Mouse (Mus musculus): Measurements from ENCODE around the gene Kpna2. TPM values are rescaled to one million over a fixed set of nuclear protein-coding genes. Genes with fewer than 3 reads are reported as not detected.

The Kpna2 gene
- polyA plus RNA-seq, 1 experiment from 2014 or later, result 349 TPM

GRCm38 (mm10) chr11:106973016-106973415, 26.3 kb downstream of the Kpna2 start:
- 87% methylated on average over 5 of the region's 5 CpGs for WGBS
- no peak for ATAC-seq (ENCODE audit: low FRiP score)
- no peak overlapping the region for H3K27ac ChIP-seq

GRCm38 (mm10) chr11:106969798-106970197, 29.5 kb downstream of the Kpna2 start:
- H3K4me2 ChIP-seq (replicated peaks), result no peak overlapping the region
- no peaks in the 10 kb centered on the region for H3K4me1 ChIP-seq
- 92% methylated on average over 8 of the region's 8 CpGs for WGBS
- no peak for ATAC-seq (ENCODE audit: low FRiP score)
- H3K27ac ChIP-seq, result no peak overlapping the region
- H3K9me3 ChIP-seq (replicated peaks), result no peaks in the 10 kb centered on the region
- H3K27me3 ChIP-seq, result no peaks in the 10 kb centered on the region
- no peak overlapping the region for H3K4me3 ChIP-seq
- H3K9ac ChIP-seq, result no peak overlapping the region
- no peaks in the 10 kb centered on the region for H3K36me3 ChIP-seq

More at GRCm38 (mm10) chr11:106973016-106973415, 26.3 kb downstream of the Kpna2 start:
- Histone ChIP-seq H3K4me2 (replicated peaks) (no peak overlapping the region), H3K36me3 (no peaks in the 10 kb centered on the region), H3K4me1 (no peaks in the 10 kb centered on the region), H3K9ac (no peak overlapping the region), H3K27me3 (no peaks in the 10 kb centered on the region), H3K9me3 (replicated peaks) (no peaks in the 10 kb centered on the region), H3K4me3 (no peak overlapping the region)

- 70% methylated on average over 10 of the region's 10 CpGs for WGBS
- Histone ChIP-seq H3K36me3 (no peaks in the 10 kb centered on the region), H3K4me3 (no peak overlapping the region), H3K4me2 (replicated peaks) (no peak overlapping the region), H3K4me1 (no peaks in the 10 kb centered on the region), H3K27me3 (no peaks in the 10 kb centered on the region), H3K9me3 (replicated peaks) (no peaks in the 10 kb centered on the region), H3K9ac (no peak overlapping the region), H3K27ac (no peak overlapping the region)
- ATAC-seq (ENCODE audit: low FRiP score), result no peak
Measured at GRCm38 (mm10) chr11:106967630-106968029, 31.7 kb downstream of the Kpna2 start.

GRCm38 (mm10) chr11:106965881-106966280, 33.5 kb downstream of the Kpna2 start:
- no peak for ATAC-seq (ENCODE audit: low FRiP score)
- H3K4me2 ChIP-seq (replicated peaks), result no peak overlapping the region
- no peaks in the 10 kb centered on the region for H3K36me3 ChIP-seq
- H3K4me3 ChIP-seq, result no peak overlapping the region
- no peak overlapping the region for H3K27ac ChIP-seq
- 85% methylated on average over 4 of the region's 4 CpGs for WGBS
- H3K9me3 ChIP-seq (replicated peaks), result no peaks in the 10 kb centered on the region
- no peaks in the 10 kb centered on the region for H3K27me3 ChIP-seq
- H3K9ac ChIP-seq, result no peak overlapping the region
- 0 out of 2 replicates have a peak, but pooled peaks cover 2% of the 10 kb centered on the region for H3K4me1 ChIP-seq

- no peaks in the 10 kb centered on the region for H3K36me3 ChIP-seq
- no peaks in the 10 kb centered on the region for H3K27me3 ChIP-seq
- no peaks in the 10 kb centered on the region for H3K9me3 ChIP-seq (replicated peaks)
- no peak overlapping the region for H3K27ac ChIP-seq
- H3K9ac ChIP-seq, result no peak overlapping the region
- WGBS, result 84% methylated on average over 9 of the region's 9 CpGs
- no peak overlapping the region for H3K4me3 ChIP-seq
- H3K4me2 ChIP-seq (replicated peaks), result no peak overlapping the region
- ATAC-seq (ENCODE audit: low FRiP score), result no peak
- H3K4me1 ChIP-seq, result 0 out of 2 replicates have a peak, but pooled peaks cover 2% of the 10 kb centered on the region
Measured at GRCm38 (mm10) chr11:106962310-106962709, 37.0 kb downstream of the Kpna2 start.

- no peak overlapping the region for H3K27ac ChIP-seq
- H3K4me2 ChIP-seq (replicated peaks), result no peak overlapping the region
- H3K9me3 ChIP-seq (replicated peaks), result no peaks in the 10 kb centered on the region
- no peak overlapping the region for H3K9ac ChIP-seq
- 78% methylated on average over 13 of the region's 13 CpGs for WGBS
- H3K4me1 ChIP-seq, result 0 out of 2 replicates have a peak, but pooled peaks cover 2% of the 10 kb centered on the region
- no peak for ATAC-seq (ENCODE audit: low FRiP score)
- no peaks in the 10 kb centered on the region for H3K36me3 ChIP-seq
- no peaks in the 10 kb centered on the region for H3K27me3 ChIP-seq
- no peak overlapping the region for H3K4me3 ChIP-seq
Measured at GRCm38 (mm10) chr11:106961471-106962081, 37.8 kb downstream of the Kpna2 start.

GRCm38 (mm10) chr11:106959121-106959520, 40.2 kb downstream of the Kpna2 start:
- ATAC-seq (ENCODE audit: low FRiP score), result no peak
- no peaks in the 10 kb centered on the region for H3K27me3 ChIP-seq
- H3K9me3 ChIP-seq (replicated peaks), result no peaks in the 10 kb centered on the region
- H3K27ac ChIP-seq, result no peak overlapping the region
- H3K36me3 ChIP-seq, result no peaks in the 10 kb centered on the region
- H3K9ac ChIP-seq, result no peak overlapping the region
- 80% methylated on average over 5 of the region's 5 CpGs for WGBS
- no peak overlapping the region for H3K4me2 ChIP-seq (replicated peaks)
- H3K4me3 ChIP-seq, result no peak overlapping the region
- 0 out of 2 replicates have a peak, but pooled peaks cover 2% of the 10 kb centered on the region for H3K4me1 ChIP-seq

- Histone ChIP-seq H3K9me3 (replicated peaks) (no peaks in the 10 kb centered on the region), H3K36me3 (no peaks in the 10 kb centered on the region), H3K4me1 (0 out of 2 replicates have a peak, but pooled peaks cover 2% of the 10 kb centered on the region), H3K4me2 (replicated peaks) (no peak overlapping the region), H3K27ac (no peak overlapping the region), H3K27me3 (no peaks in the 10 kb centered on the region), H3K4me3 (no peak overlapping the region), H3K9ac (no peak overlapping the region)
- WGBS, result 86% methylated on average over 6 of the region's 6 CpGs
- no peak for ATAC-seq (ENCODE audit: low FRiP score)
Measured at GRCm38 (mm10) chr11:106958407-106959071, 40.8 kb downstream of the Kpna2 start.

- H3K36me3 ChIP-seq, result no peaks in the 10 kb centered on the region
- no peak overlapping the region for H3K27ac ChIP-seq
- H3K9ac ChIP-seq, result no peak overlapping the region
- ATAC-seq (ENCODE audit: low FRiP score), result no peak
- H3K9me3 ChIP-seq (replicated peaks), result no peaks in the 10 kb centered on the region
- no peaks in the 10 kb centered on the region for H3K27me3 ChIP-seq
- no peak overlapping the region for H3K4me2 ChIP-seq (replicated peaks)
- no peak overlapping the region for H3K4me3 ChIP-seq
- H3K4me1 ChIP-seq, result 0 out of 2 replicates have a peak, but pooled peaks cover 2% of the 10 kb centered on the region
- WGBS, result 86% methylated on average over 12 of the region's 12 CpGs
Measured at GRCm38 (mm10) chr11:106957271-106957980, 41.9 kb downstream of the Kpna2 start.

- H3K4me2 ChIP-seq (replicated peaks), result no peak overlapping the region
- H3K4me1 ChIP-seq, result no peaks in the 10 kb centered on the region
- H3K4me3 ChIP-seq, result no peak overlapping the region
- no peak overlapping the region for H3K27ac ChIP-seq
- H3K36me3 ChIP-seq, result no peaks in the 10 kb centered on the region
- no peak for ATAC-seq (ENCODE audit: low FRiP score)
- WGBS, result 70% methylated on average over 8 of the region's 8 CpGs
- no peak overlapping the region for H3K9ac ChIP-seq
- no peaks in the 10 kb centered on the region for H3K27me3 ChIP-seq
- no peaks in the 10 kb centered on the region for H3K9me3 ChIP-seq (replicated peaks)
Measured at GRCm38 (mm10) chr11:106954566-106954965, 44.8 kb downstream of the Kpna2 start.

- ATAC-seq (ENCODE audit: low FRiP score), result no peak
- Histone ChIP-seq H3K27me3 (no peaks in the 10 kb centered on the region), H3K4me2 (replicated peaks) (no peak overlapping the region), H3K4me1 (no peaks in the 10 kb centered on the region), H3K9me3 (replicated peaks) (no peaks in the 10 kb centered on the region), H3K36me3 (no peaks in the 10 kb centered on the region), H3K9ac (no peak overlapping the region), H3K27ac (no peak overlapping the region), H3K4me3 (no peak overlapping the region)
- 80% methylated on average over 9 of the region's 9 CpGs for WGBS
Measured at GRCm38 (mm10) chr11:106954116-106954515, 45.2 kb downstream of the Kpna2 start.

All from hindbrain, embryonic 12.5 days (tissue).